In genomic region chr17:12916588-12917380, GRCm38 (mm10) we compare ENCODE assay signal across 8 mouse cellular contexts. TPM values are rescaled to one million over a fixed set of nuclear protein-coding genes. Genes with fewer than 3 reads are reported as not detected.
A peak's percentile ranks its signal among the peaks of the same experiment; 100 is the strongest.
DNase-seq lines count a peak whose midpoint lies in the region; ATAC-seq lines count a peak whose summit lies in the region.

No protein-coding gene starts in this region.

- peak overlapping the region; percentile 91 for H3K4me3 ChIP-seq in heart, embryonic 10.5 days
- peak overlapping the region; percentile 77 for H3K4me3 ChIP-seq in forebrain, embryonic 15.5 days
- H3K4me3 ChIP-seq in limb, embryonic 12.5 days (replicated peaks): peak overlapping the region; percentile 95
- peak overlapping the region; percentile 85 for H3K4me3 ChIP-seq in midbrain, embryonic 13.5 days (replicated peaks)

- DNase-seq in heart, embryonic 10.5 days (ENCODE audit: low spot score): peak; percentile 89
- no peak for DNase-seq in heart, adult 11 months
- peak; percentile 58 to 60 for DNase-seq in B cell, adult 2 months
- DNase-seq in yolk sac, embryonic 10.5 days (ENCODE audit: low spot score): no peak

- H3K27ac ChIP-seq in heart, embryonic 10.5 days: peak overlapping the region; percentile 98
- H3K27ac ChIP-seq in forebrain, embryonic 15.5 days (replicated peaks): peak overlapping the region; percentile 87
- H3K27ac ChIP-seq in limb, embryonic 12.5 days: peak overlapping the region; percentile 91
- peak overlapping the region; percentile 81 for H3K27ac ChIP-seq in midbrain, embryonic 13.5 days

- H3K27me3 ChIP-seq in heart, embryonic 10.5 days (ENCODE audit: insufficient read depth, poor library complexity, severe bottlenecking): no peaks in the 10 kb centered on the region
- H3K27me3 ChIP-seq in forebrain, embryonic 15.5 days: no peaks in the 10 kb centered on the region
- no peaks in the 10 kb centered on the region for H3K27me3 ChIP-seq in limb, embryonic 12.5 days
- no peaks in the 10 kb centered on the region for H3K27me3 ChIP-seq in midbrain, embryonic 13.5 days

- peak; percentile 29 for ATAC-seq in activated CD4-positive, CD25-positive, alpha-beta regulatory T cell, adult 4 months
- peak; percentile 64; the same call in 1 of the 2 replicates for ATAC-seq in forebrain, embryonic 15.5 days (replicated peaks)
- peak; percentile 62 for ATAC-seq in limb, embryonic 12.5 days (ENCODE audit: insufficient number of reproducible peaks, insufficient read depth, low FRiP score, low TSS enrichment, low read depth)
- peak; percentile 72 for ATAC-seq in midbrain, embryonic 13.5 days

- H3K9me3 ChIP-seq in heart, embryonic 10.5 days: no peaks in the 10 kb centered on the region
- no peaks in the 10 kb centered on the region for H3K9me3 ChIP-seq in forebrain, embryonic 15.5 days
- no peaks in the 10 kb centered on the region for H3K9me3 ChIP-seq in limb, embryonic 12.5 days
- H3K9me3 ChIP-seq in midbrain, embryonic 13.5 days: no peaks in the 10 kb centered on the region

- peaks cover 66% of the 10 kb centered on the region for H3K36me3 ChIP-seq in heart, embryonic 10.5 days
- peaks cover 58% of the 10 kb centered on the region for H3K36me3 ChIP-seq in forebrain, embryonic 15.5 days
- peaks cover 65% of the 10 kb centered on the region for H3K36me3 ChIP-seq in limb, embryonic 12.5 days
- H3K36me3 ChIP-seq in midbrain, embryonic 13.5 days: peaks cover 54% of the 10 kb centered on the region

- under 1% methylated on average over 40 of the region's 40 CpGs for WGBS in heart, embryonic 10.5 days
- under 1% methylated on average over 40 of the region's 40 CpGs for WGBS in forebrain, embryonic 15.5 days
- 1% methylated on average over 40 of the region's 40 CpGs for WGBS in limb, embryonic 12.5 days
- under 1% methylated on average over 40 of the region's 40 CpGs for WGBS in midbrain, embryonic 13.5 days

- peak overlapping the region; percentile 93 for H3K9ac ChIP-seq in forebrain, embryonic 15.5 days (replicated peaks)
- peak overlapping the region; percentile 96 for H3K9ac ChIP-seq in limb, embryonic 12.5 days (replicated peaks)
- peak overlapping the region; percentile 97 for H3K9ac ChIP-seq in midbrain, embryonic 13.5 days (replicated peaks)

- H3K4me2 ChIP-seq in forebrain, embryonic 15.5 days (replicated peaks): peak overlapping the region; percentile 58
- H3K4me2 ChIP-seq in limb, embryonic 12.5 days: peak overlapping the region; percentile 69
- H3K4me2 ChIP-seq in midbrain, embryonic 13.5 days (replicated peaks): peak overlapping the region; percentile 91

- H3K4me1 ChIP-seq in heart, embryonic 10.5 days: peaks cover 8% of the 10 kb centered on the region; the same call in 1 of the 2 replicates
- H3K4me1 ChIP-seq in forebrain, embryonic 15.5 days: peaks cover 20% of the 10 kb centered on the region
- peaks cover 6% of the 10 kb centered on the region for H3K4me1 ChIP-seq in limb, embryonic 12.5 days (replicated peaks)
- H3K4me1 ChIP-seq in midbrain, embryonic 13.5 days (replicated peaks): peaks cover 21% of the 10 kb centered on the region

RNA-seq across cellular contexts. Expression of gene Mrpl18, which starts 0.6 kb away (rescaled TPM):
- polyA plus RNA-seq in heart, embryonic 10.5 days (2016; fragmentation: Nextera tagmentation; extraction: Ambion mirVana): 203 and 208 TPM in 2 replicates
- polyA plus RNA-seq in activated CD4-positive, CD25-positive, alpha-beta regulatory T cell, adult 4 months (2017; shearing (Covaris generic)): 100 to 1,000 TPM; 209 to 240 TPM
- polyA plus RNA-seq in forebrain, embryonic 15.5 days (2015; fragmentation: Nextera tagmentation; extraction: Ambion mirVana): 141 and 143 TPM in 2 replicates
- polyA plus RNA-seq in limb, embryonic 12.5 days (2016; fragmentation: Nextera tagmentation; extraction: Ambion mirVana): 172 and 174 TPM in 2 replicates
- polyA plus RNA-seq in midbrain, embryonic 13.5 days (2015; fragmentation: Nextera tagmentation; extraction: Ambion mirVana): 138 and 145 TPM in 2 replicates

RNA-seq across cellular contexts. Expression of gene Tcp1, which starts 1.3 kb away (rescaled TPM):
- polyA plus RNA-seq in heart, embryonic 10.5 days (2016; fragmentation: Nextera tagmentation; extraction: Ambion mirVana): 440 and 487 TPM in 2 replicates
- polyA plus RNA-seq in activated CD4-positive, CD25-positive, alpha-beta regulatory T cell, adult 4 months (2017; shearing (Covaris generic)): 100 to 1,000 TPM; 259 to 267 TPM
- 425 and 442 TPM in 2 replicates for polyA plus RNA-seq in forebrain, embryonic 15.5 days (2015; fragmentation: Nextera tagmentation; extraction: Ambion mirVana)
- 497 and 531 TPM in 2 replicates for polyA plus RNA-seq in limb, embryonic 12.5 days (2016; fragmentation: Nextera tagmentation; extraction: Ambion mirVana)
- 403 and 435 TPM in 2 replicates for polyA plus RNA-seq in midbrain, embryonic 13.5 days (2015; fragmentation: Nextera tagmentation; extraction: Ambion mirVana)

RNA-seq across cellular contexts. Expression of gene Pnldc1, which starts 6.8 kb away (rescaled TPM):
- polyA plus RNA-seq in heart, embryonic 10.5 days (2016; fragmentation: Nextera tagmentation; extraction: Ambion mirVana): 1.4 and 2.5 TPM in 2 replicates
- 1 to 10 TPM in 1 of 2 experiments, under 1 TPM in 1; 0.62 to 1.2 TPM for polyA plus RNA-seq in activated CD4-positive, CD25-positive, alpha-beta regulatory T cell, adult 4 months (2017; shearing (Covaris generic))
- 1.9 and 2.2 TPM in 2 replicates for polyA plus RNA-seq in forebrain, embryonic 15.5 days (2015; fragmentation: Nextera tagmentation; extraction: Ambion mirVana)
- polyA plus RNA-seq in limb, embryonic 12.5 days (2016; fragmentation: Nextera tagmentation; extraction: Ambion mirVana): 2.9 and 3.6 TPM in 2 replicates
- polyA plus RNA-seq in midbrain, embryonic 13.5 days (2015; fragmentation: Nextera tagmentation; extraction: Ambion mirVana): 1.5 and 2.0 TPM in 2 replicates

RNA-seq across cellular contexts. Expression of gene Acat3, which starts 23.6 kb away (rescaled TPM):
- 0.30 and 0.31 TPM in 2 replicates for polyA plus RNA-seq in heart, embryonic 10.5 days (2016; fragmentation: Nextera tagmentation; extraction: Ambion mirVana)
- polyA plus RNA-seq in activated CD4-positive, CD25-positive, alpha-beta regulatory T cell, adult 4 months (2017; shearing (Covaris generic)): under 1 TPM in 1 of 2 experiments, not detected in 1; 0.93 TPM
- polyA plus RNA-seq in forebrain, embryonic 15.5 days (2015; fragmentation: Nextera tagmentation; extraction: Ambion mirVana): 1.00 and 1.0 TPM in 2 replicates
- 0.53 and 1.6 TPM in 2 replicates for polyA plus RNA-seq in limb, embryonic 12.5 days (2016; fragmentation: Nextera tagmentation; extraction: Ambion mirVana)
- polyA plus RNA-seq in midbrain, embryonic 13.5 days (2015; fragmentation: Nextera tagmentation; extraction: Ambion mirVana): 0.92 and 1.1 TPM in 2 replicates

RNA-seq across cellular contexts. Expression of gene Mrgprh, which starts 41.0 kb away (rescaled TPM):
- 0.07 TPM in 1 of 2 replicates, not detected in the other for polyA plus RNA-seq in heart, embryonic 10.5 days (2016; fragmentation: Nextera tagmentation; extraction: Ambion mirVana)
- not detected for polyA plus RNA-seq in activated CD4-positive, CD25-positive, alpha-beta regulatory T cell, adult 4 months (2017; shearing (Covaris generic))
- polyA plus RNA-seq in forebrain, embryonic 15.5 days (2015; fragmentation: Nextera tagmentation; extraction: Ambion mirVana): not detected in 2 replicates
- 0.18 TPM in 1 of 2 replicates, not detected in the other for polyA plus RNA-seq in limb, embryonic 12.5 days (2016; fragmentation: Nextera tagmentation; extraction: Ambion mirVana)
- not detected in 2 replicates for polyA plus RNA-seq in midbrain, embryonic 13.5 days (2015; fragmentation: Nextera tagmentation; extraction: Ambion mirVana)

Comparison
In these comparisons a context has a peak if more than half of its experiments do, and no peak if none do; other contexts are left out.
1. DNase-seq: peak in heart, embryonic 10.5 days (single experiment) and B cell, adult 2 months (2 of 2); none in heart, adult 11 months (single experiment) and yolk sac, embryonic 10.5 days (single experiment).
2. Peak in every context shown above with its lines, with median percentiles within 50 percentile points of each other: H3K27ac ChIP-seq, H3K4me3 ChIP-seq, ATAC-seq, H3K4me2 ChIP-seq and H3K9ac ChIP-seq.